Mouse (Mus musculus): ENCODE measurements at regions not wholly inside any gene's neighbourhood (a gene's known extent, or its start where the extent isn't known, plus 50 kb on each side); places are given as distances from the start of the nearest gene placed in this dataset.

GRCm38 (mm10) chr13:60305028-60305810, 128.1 kb upstream of the Gas1 start:
- TF ChIP-seq CTCF (IDR thresholded peaks at IDR 0.05; ENCODE audit: borderline replicate concordance, insufficient read depth, low read depth, low read length) (no peak), POLR2A (IDR thresholded peaks at IDR 0.05; ENCODE audit: borderline replicate concordance, insufficient read depth, low read length) (no peak)

Data from cerebellum, adult 2 months (tissue).